Mouse (Mus musculus) thymus, adult 2 months (tissue): Measurements from ENCODE around the gene Kdelr1. TPM values are rescaled to one million over a fixed set of nuclear protein-coding genes. Genes with fewer than 3 reads are reported as not detected.

Source experiments
- DNase-seq: peaks from one replicate; pipeline ENCODE4 v3.0.0; 2021
- H3K27ac ChIP-seq: fragments of 200-500 bp; 2 replicates; pipeline ENCODE4 v1.5.1; 2012; ENCODE audit warnings: low read length, control low read depth; ENCODE audit not compliant: control insufficient read depth, insufficient read depth
- H3K27me3 ChIP-seq: fragments of 200-500 bp; 2 replicates; pipeline ENCODE4 v1.6.1; 2012; ENCODE audit warnings: mild to moderate bottlenecking, low read length, moderate library complexity, mixed read lengths; ENCODE audit not compliant: control insufficient read depth, insufficient read depth
- H3K36me3 ChIP-seq: fragments of 200-500 bp; 2 replicates; pipeline ENCODE4 v1.6.1; 2012; ENCODE audit warnings: mild to moderate bottlenecking, low read length, moderate library complexity; ENCODE audit not compliant: control insufficient read depth, insufficient read depth
- H3K4me1 ChIP-seq: fragments of 200-500 bp; replicated peaks from 2 replicates; pipeline ENCODE4 v1.6.1; 2012; ENCODE audit warnings: low read length; ENCODE audit not compliant: control insufficient read depth, insufficient read depth
- H3K4me3 ChIP-seq: fragments of 200-500 bp; 2 replicates; pipeline ENCODE4 v1.5.1; 2012; ENCODE audit warnings: mild to moderate bottlenecking, low read length, control low read depth, moderate library complexity; ENCODE audit not compliant: control insufficient read depth, insufficient read depth
- CTCF ChIP-seq: fragments of 200-500 bp; IDR thresholded peaks from 2 replicates; pipeline ENCODE4 v1.5.1; 2012; ENCODE audit warnings: mild to moderate bottlenecking, control low read depth, low read length, moderate library complexity, borderline replicate concordance; ENCODE audit not compliant: control insufficient read depth, poor library complexity, insufficient read depth; ENCODE audit errors: extremely low read depth
- POLR2A ChIP-seq: fragments of 200-500 bp; IDR thresholded peaks from 2 replicates; pipeline ENCODE4 v1.6.1; 2012; ENCODE audit warnings: mild to moderate bottlenecking, low read length, control low read depth, moderate library complexity; ENCODE audit not compliant: control insufficient read depth, poor library complexity, insufficient read depth; ENCODE audit errors: extremely low read depth
- WGBS: fragments of 180-500 bp; shearing (Covaris S2); methylation state at CpG from one replicate; pipeline ENCODE4 v1.1.7; 2018; 5-methylcytosine and 5-hydroxymethylcytosine counted together
- polyA plus RNA-seq: library from polyadenylated mRNA; depleted of rRNA; stranded (reverse); fragments of >200 nt; gene quantifications from 2 replicates; pipeline ENCODE4 v1.2.3, GENCODE M21; 2012

The Kdelr1 gene
- polyA plus RNA-seq, 1 experiment = 226 TPM

DNA sequence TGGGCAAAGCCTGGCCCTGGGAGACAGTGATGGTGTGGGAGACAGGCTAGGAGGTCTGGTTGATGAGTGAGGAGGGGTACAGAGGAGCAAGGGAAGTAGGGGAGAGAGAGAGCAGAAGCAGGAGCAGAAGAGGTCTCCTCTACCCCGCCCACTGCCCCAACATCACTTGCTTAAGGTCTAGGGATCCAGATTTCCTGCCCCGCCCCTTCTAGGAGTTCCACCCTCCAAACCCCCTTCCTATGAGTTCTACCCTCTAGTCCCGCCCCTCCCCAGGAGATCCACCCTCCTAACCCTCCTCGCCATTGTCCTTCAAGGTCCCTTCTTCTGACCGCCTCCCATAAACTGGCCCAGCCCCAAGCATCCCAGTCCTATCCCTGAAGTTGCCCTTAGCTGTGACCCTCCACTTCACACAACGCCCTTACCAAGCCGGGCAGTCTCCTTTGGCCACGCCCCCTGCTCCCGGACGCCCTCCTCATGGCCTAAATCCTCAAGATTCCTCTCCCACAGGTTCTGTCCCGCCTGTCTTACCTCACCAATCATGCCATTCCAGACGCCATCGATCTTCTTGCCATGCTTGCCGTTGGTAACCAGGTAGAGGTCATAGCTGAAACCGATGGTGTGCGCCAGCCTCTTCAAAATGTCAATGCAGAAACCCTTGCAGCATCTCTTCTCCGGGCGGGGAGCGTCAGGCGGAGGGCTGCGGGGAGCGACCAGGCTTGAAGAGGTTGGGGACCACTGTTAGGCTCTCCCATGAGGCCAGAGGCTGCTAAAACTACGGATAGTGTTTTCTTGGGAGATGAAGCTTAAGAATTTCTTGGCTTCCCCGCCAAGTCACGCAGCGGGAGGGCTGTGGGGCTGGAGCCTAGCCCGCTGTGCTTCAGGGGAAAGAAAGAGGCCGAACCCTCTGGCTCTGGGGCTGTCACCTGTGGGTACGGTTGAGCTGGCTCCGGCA lies 15.3 kb upstream of the Kdelr1 start:
- TF ChIP-seq POLR2A (no peak), CTCF (no peak)
- Histone ChIP-seq H3K27me3 (peaks cover 8% of the 10 kb centered on the region; the same call in 1 of the 2 replicates), H3K36me3 (no peaks in the 10 kb centered on the region), H3K4me3 (no peak overlapping the region), H3K4me1 (peaks cover 3% of the 10 kb centered on the region), H3K27ac (no peak overlapping the region)
- DNase-seq = no peak
- 8% methylated on average over 30 of the region's 30 CpGs for WGBS

DNA sequence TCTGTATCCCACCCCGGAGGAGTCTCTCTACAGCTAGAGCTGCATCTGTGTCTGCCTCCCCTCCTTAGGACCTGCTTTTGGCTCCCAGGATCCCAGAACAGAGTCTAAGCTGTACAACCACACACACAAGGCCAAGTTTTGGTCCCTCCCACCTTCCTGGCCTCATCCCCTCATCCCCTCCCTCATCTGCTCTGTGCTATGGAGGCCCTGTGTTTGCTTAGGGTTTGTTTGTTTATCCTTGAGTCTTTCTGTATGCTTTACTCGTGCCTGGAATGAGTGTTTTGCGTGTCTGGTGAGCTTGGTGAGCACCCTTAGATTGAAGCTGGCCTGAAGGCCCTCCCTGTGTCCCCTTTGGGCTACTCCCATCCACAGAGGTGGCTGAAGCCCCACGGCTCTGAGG lies 13.6 kb upstream of the Kdelr1 start:
- Histone ChIP-seq H3K4me3 (no peak overlapping the region), H3K27ac (no peak overlapping the region), H3K4me1 (peaks cover 3% of the 10 kb centered on the region), H3K27me3 (peaks cover 8% of the 10 kb centered on the region; the same call in 1 of the 2 replicates), H3K36me3 (no peaks in the 10 kb centered on the region)
- no peak for DNase-seq
- TF ChIP-seq CTCF (no peak), POLR2A (no peak)
- 90% methylated on average over 4 of the region's 4 CpGs for WGBS

DNA sequence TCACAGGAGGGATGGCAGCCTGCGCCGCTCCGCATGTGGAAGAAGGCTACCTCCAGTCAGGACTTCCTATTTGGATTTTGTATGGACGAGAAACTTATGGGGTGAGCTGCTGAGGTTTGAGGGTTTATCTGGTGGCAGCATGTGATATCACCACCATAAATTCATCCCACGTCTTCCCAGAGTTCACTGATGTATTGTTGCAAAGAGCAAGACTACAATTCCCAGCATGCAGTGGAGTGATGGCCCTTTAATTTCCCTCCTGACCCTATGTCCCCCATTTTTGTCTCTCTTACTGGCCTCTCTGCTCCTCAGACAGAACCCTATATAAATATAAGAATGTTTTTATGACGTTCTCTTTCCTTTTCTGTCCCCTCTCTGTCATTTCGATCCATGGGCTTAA lies 9.8 kb upstream of the Kdelr1 start:
- no peak for DNase-seq
- no peak for TF ChIP-seq POLR2A
- TF ChIP-seq CTCF = no peak
- Histone ChIP-seq H3K27me3 (no peaks in the 10 kb centered on the region), H3K36me3 (no peaks in the 10 kb centered on the region), H3K4me3 (no peak overlapping the region), H3K4me1 (peaks cover 12% of the 10 kb centered on the region), H3K27ac (no peak overlapping the region)
- 93% methylated on average over 7 of the region's 7 CpGs for WGBS

DNA sequence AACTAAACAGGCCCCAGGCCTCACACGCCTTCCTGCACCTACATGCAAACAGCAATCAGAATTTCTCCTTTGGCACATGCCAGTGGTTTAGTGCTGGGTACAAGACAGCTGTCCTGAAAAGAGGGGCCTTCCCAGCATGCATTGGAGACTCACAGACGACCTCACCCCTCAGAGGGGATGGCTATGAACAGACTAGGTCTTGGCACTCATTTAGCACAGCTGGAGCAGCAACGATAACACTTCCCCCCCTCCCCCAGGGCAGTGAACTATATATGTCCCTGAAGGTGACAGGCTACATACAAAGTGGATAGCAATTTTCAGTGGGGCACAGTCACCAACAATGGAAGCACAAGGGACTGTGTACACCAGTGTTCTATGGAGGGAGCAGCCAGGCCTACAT lies 8.1 kb upstream of the Kdelr1 start:
- Histone ChIP-seq H3K4me1 (peaks cover 12% of the 10 kb centered on the region), H3K4me3 (no peak overlapping the region), H3K27ac (no peak overlapping the region), H3K27me3 (no peaks in the 10 kb centered on the region; the same call in 1 of the 2 replicates), H3K36me3 (no peaks in the 10 kb centered on the region)
- no peak for DNase-seq
- no peak for TF ChIP-seq POLR2A
- no peak for TF ChIP-seq CTCF
- 74% methylated on average over 3 of the region's 3 CpGs for WGBS

DNA sequence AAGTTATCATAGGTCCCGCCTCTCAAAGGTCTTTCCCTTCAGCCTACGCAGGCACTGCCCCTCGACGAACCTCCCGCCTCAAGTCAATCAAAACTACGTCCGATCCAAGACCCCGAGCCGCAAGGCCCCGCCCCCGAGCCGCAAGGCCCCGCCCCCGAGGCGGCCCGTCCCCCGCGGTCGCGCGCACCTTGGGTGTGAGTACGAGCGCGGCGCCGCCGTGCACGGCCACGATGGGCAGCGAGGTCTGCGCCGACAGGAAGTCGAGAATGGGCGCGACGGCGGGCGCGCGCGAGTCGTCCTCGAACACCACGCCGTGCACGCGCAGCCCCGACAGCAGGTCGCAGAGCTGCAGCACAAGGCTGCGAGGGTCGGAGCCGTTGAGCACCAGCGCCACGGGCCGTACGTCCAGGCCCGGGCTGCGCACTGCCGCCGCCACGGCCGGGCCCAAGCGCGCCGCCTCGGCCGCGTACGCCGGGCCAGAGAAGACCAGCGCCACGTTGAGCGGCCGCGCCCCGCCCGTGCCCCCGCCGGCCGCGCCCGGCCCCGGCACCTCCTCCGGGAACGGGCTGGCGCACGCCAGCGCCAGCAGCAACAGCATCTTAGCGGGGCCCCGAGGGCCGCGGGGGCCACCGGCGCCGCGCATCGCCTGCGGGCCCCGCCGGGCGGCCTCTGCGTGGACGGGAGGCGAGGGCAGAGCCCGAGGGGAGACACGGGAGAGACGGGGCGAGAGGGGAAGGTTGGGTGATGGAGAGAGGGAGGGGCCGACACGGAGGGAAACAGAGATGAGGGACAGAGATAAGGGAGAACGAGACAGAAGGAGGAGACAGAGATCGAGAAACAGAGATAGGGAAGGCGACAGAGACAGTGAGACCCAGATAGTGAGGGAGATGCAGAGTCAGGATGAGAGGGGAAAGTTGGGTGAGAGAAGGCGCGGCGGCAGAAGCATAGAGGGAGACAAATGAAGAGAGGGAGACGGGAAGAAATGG lies 6.4 kb upstream of the Kdelr1 start:
- peaks cover 12% of the 10 kb centered on the region for H3K4me1 ChIP-seq
- TF ChIP-seq CTCF (0 out of 2 replicates have a peak, but pooled peaks have one; percentile 25), POLR2A (0 out of 2 replicates have a peak, but pooled peaks have one; percentile 20)
- WGBS = 2% methylated on average over 117 of the region's 117 CpGs
- H3K27me3 ChIP-seq = peaks cover 9% of the 10 kb centered on the region; the same call in 1 of the 2 replicates
- no peak overlapping the region for H3K27ac ChIP-seq
- no peaks in the 10 kb centered on the region for H3K36me3 ChIP-seq
- DNase-seq = peak; percentile 88
- H3K4me3 ChIP-seq = peak overlapping the region; percentile 47

DNA sequence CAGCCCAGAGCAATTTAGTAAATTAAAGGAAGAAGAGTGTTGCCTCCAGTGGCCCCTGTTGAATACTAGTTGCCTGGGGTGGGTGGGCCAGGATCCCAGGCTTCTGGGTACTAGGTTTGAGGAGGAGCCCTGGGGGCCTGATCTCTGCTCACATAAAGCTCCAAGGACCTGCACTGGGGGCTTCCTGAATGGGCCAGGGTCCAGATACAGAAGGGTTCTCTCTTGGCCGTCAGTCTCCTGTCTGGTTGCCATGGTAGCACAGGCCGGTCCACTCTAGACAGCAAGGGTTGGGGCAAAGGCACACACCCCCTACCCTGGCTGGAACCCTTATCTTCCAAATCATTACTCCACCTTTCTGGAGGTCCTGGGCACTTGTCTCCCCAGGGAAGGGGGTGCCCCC lies 4.7 kb upstream of the Kdelr1 start:
- 92% methylated on average over 2 of the region's 2 CpGs for WGBS
- Histone ChIP-seq H3K36me3 (no peaks in the 10 kb centered on the region), H3K27me3 (peaks cover 10% of the 10 kb centered on the region; the same call in 1 of the 2 replicates), H3K4me1 (peaks cover 12% of the 10 kb centered on the region), H3K27ac (no peak overlapping the region), H3K4me3 (no peak overlapping the region)
- TF ChIP-seq CTCF (no peak), POLR2A (no peak)
- no peak for DNase-seq
